Mouse (Mus musculus): ENCODE measurements around the gene Elovl5. TPM values are rescaled to one million over a fixed set of nuclear protein-coding genes. Genes with fewer than 3 reads are reported as not detected.

Gene Elovl5
- polyA plus RNA-seq, 1 experiment = 88.7 TPM

DNA sequence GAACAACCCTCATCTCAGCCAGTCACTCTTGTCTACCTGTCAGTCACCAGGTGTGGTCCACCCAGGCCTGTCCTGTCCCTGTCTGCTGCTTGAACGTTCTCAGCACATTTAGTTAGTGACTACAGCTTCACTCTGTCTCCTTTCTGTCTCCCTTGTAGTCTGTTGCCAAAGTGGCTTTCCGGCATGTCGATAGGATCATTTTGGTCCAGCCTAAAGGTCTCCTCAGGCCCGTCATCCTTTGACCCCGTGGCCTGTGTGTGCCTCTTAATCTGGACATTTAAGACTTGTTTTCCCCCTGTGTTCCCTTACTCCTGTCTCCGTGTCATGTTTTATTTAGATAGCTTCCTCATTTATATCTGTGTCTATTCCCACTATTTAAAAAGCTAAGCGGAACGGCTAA, 9.0 kb downstream of the Elovl5 start:
- Histone ChIP-seq H3K4me1 (ENCODE audit: control insufficient read depth, insufficient read depth, low read length) (peaks cover 2% of the 10 kb centered on the region), H3K4me3 (ENCODE audit: insufficient read depth, low read length) (no peak overlapping the region)

DNA sequence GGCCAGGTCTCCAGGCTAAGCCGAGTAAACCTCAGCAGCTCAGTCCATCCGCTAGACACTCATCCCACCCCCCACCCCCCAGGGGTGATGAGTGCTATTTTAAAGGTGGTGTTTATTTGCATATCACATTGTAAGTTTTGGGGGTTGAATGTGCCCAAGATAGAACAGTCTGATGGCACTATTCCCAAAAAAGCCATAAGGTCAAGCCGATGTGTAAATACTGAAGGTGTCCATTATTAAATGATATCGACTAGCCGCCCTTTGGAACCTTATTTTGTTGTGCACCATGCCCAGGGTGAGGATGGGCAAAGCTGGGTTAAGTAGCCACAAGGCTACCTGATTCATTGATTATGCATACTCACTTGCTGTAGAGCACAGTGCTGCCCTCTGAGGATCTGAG, 9.7 kb downstream of the Elovl5 start:
- TF ChIP-seq CTCF (IDR thresholded peaks at IDR 0.05; ENCODE audit: extremely low read depth, insufficient read depth, low read length) = no peak
- no peak for TF ChIP-seq POLR2A (IDR thresholded peaks at IDR 0.05; ENCODE audit: extremely low read depth, insufficient read depth, low read length)
- no peak overlapping the region for H3K27ac ChIP-seq (ENCODE audit: insufficient read depth, low read length)
- no peak overlapping the region for H3K4me3 ChIP-seq (ENCODE audit: insufficient read depth, low read length)
- H3K4me1 ChIP-seq (ENCODE audit: control insufficient read depth, insufficient read depth, low read length) = peaks cover 2% of the 10 kb centered on the region

More for the DNA sequence above, 9.0 kb downstream of the Elovl5 start:
- no peak overlapping the region for H3K27ac ChIP-seq (ENCODE audit: insufficient read depth, low read length)
- TF ChIP-seq POLR2A (IDR thresholded peaks at IDR 0.05; ENCODE audit: extremely low read depth, insufficient read depth, low read length) (no peak), CTCF (IDR thresholded peaks at IDR 0.05; ENCODE audit: extremely low read depth, insufficient read depth, low read length) (no peak)

DNA sequence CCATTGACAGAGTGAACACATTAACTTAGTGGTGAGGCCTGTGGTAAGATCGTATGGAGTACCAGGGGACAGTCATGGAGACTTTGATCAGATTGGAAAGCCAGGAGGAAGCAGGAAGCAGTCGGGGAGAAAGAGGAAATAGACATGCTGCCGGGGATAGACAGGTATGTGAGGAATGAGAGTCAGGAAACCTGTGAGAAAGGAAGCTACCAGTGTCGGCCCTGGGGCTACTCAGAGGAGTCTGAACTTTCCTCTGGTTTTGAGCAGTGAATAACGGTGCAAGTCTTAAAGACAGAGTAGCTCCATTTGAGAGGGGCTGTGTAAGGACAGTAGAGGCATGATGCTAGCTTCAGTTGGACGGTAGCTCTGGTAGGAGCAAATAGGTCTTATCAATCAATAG, 10.3 kb downstream of the Elovl5 start:
- TF ChIP-seq POLR2A (IDR thresholded peaks at IDR 0.05; ENCODE audit: extremely low read depth, insufficient read depth, low read length) = no peak
- TF ChIP-seq CTCF (IDR thresholded peaks at IDR 0.05; ENCODE audit: extremely low read depth, insufficient read depth, low read length) = no peak
- peaks cover 2% of the 10 kb centered on the region for H3K4me1 ChIP-seq (ENCODE audit: control insufficient read depth, insufficient read depth, low read length)
- no peak overlapping the region for H3K4me3 ChIP-seq (ENCODE audit: insufficient read depth, low read length)
- H3K27ac ChIP-seq (ENCODE audit: insufficient read depth, low read length) = no peak overlapping the region

- H3K4me3 ChIP-seq (ENCODE audit: insufficient read depth, low read length) = no peak overlapping the region
- TF ChIP-seq POLR2A (IDR thresholded peaks at IDR 0.05; ENCODE audit: extremely low read depth, insufficient read depth, low read length) (no peak), CTCF (IDR thresholded peaks at IDR 0.05; ENCODE audit: extremely low read depth, insufficient read depth, low read length) (no peak)
- peaks cover 2% of the 10 kb centered on the region for H3K4me1 ChIP-seq (ENCODE audit: control insufficient read depth, insufficient read depth, low read length)
- H3K27ac ChIP-seq (ENCODE audit: insufficient read depth, low read length) = no peak overlapping the region
Observed at GRCm38 (mm10) chr9:77928769-77929168, 11.6 kb downstream of the Elovl5 start.

DNA sequence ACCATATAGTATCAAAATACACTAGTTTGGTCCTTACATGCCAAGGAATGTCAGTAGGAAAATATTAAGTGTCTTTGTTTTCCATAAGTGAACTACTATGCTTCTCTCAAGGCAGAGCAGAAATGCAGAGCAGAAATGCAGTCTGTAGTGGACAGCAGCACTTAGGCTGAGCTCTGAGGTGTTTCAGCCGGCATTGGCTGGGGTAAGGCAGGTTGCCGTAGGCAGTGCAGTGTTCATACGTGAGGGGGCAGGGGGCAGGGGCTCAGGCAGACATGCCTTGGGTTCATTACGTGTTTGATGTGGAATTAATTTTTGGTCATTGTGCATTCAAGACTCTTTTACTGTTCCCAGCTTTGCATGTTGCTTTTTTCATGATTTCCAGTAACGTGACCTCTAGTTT, 12.1 kb downstream of the Elovl5 start:
- no peak for TF ChIP-seq CTCF (IDR thresholded peaks at IDR 0.05; ENCODE audit: extremely low read depth, insufficient read depth, low read length)
- no peak for TF ChIP-seq POLR2A (IDR thresholded peaks at IDR 0.05; ENCODE audit: extremely low read depth, insufficient read depth, low read length)
- Histone ChIP-seq H3K4me1 (ENCODE audit: control insufficient read depth, insufficient read depth, low read length) (peaks cover under 1% of the 10 kb centered on the region), H3K4me3 (ENCODE audit: insufficient read depth, low read length) (no peak overlapping the region), H3K27ac (ENCODE audit: insufficient read depth, low read length) (no peak overlapping the region)

- Histone ChIP-seq H3K4me3 (ENCODE audit: insufficient read depth, low read length) (no peak overlapping the region), H3K4me1 (ENCODE audit: control insufficient read depth, insufficient read depth, low read length) (no peaks in the 10 kb centered on the region; the same call in 1 of the 2 replicates), H3K27ac (ENCODE audit: insufficient read depth, low read length) (no peak overlapping the region)
- TF ChIP-seq CTCF (IDR thresholded peaks at IDR 0.05; ENCODE audit: extremely low read depth, insufficient read depth, low read length) (no peak), POLR2A (IDR thresholded peaks at IDR 0.05; ENCODE audit: extremely low read depth, insufficient read depth, low read length) (no peak)
Observed at GRCm38 (mm10) chr9:77930036-77930859, 13.1 kb downstream of the Elovl5 start.

GRCm38 (mm10) chr9:77930860-77931184, 13.7 kb downstream of the Elovl5 start:
- no peaks in the 10 kb centered on the region; the same call in 1 of the 2 replicates for H3K4me1 ChIP-seq (ENCODE audit: control insufficient read depth, insufficient read depth, low read length)
- no peak overlapping the region for H3K4me3 ChIP-seq (ENCODE audit: insufficient read depth, low read length)
- no peak overlapping the region for H3K27ac ChIP-seq (ENCODE audit: insufficient read depth, low read length)
- TF ChIP-seq CTCF (IDR thresholded peaks at IDR 0.05; ENCODE audit: extremely low read depth, insufficient read depth, low read length) = no peak
- no peak for TF ChIP-seq POLR2A (IDR thresholded peaks at IDR 0.05; ENCODE audit: extremely low read depth, insufficient read depth, low read length)

GRCm38 (mm10) chr9:77931740-77932139, 14.6 kb downstream of the Elovl5 start:
- H3K27ac ChIP-seq (ENCODE audit: insufficient read depth, low read length) = no peak overlapping the region
- no peaks in the 10 kb centered on the region; the same call in 1 of the 2 replicates for H3K4me1 ChIP-seq (ENCODE audit: control insufficient read depth, insufficient read depth, low read length)
- H3K4me3 ChIP-seq (ENCODE audit: insufficient read depth, low read length) = no peak overlapping the region
- no peak for TF ChIP-seq CTCF (IDR thresholded peaks at IDR 0.05; ENCODE audit: extremely low read depth, insufficient read depth, low read length)
- TF ChIP-seq POLR2A (IDR thresholded peaks at IDR 0.05; ENCODE audit: extremely low read depth, insufficient read depth, low read length) = no peak

- no peak overlapping the region for H3K27ac ChIP-seq (ENCODE audit: insufficient read depth, low read length)
- TF ChIP-seq CTCF (IDR thresholded peaks at IDR 0.05; ENCODE audit: extremely low read depth, insufficient read depth, low read length) = no peak
- TF ChIP-seq POLR2A (IDR thresholded peaks at IDR 0.05; ENCODE audit: extremely low read depth, insufficient read depth, low read length) = no peak
- H3K4me1 ChIP-seq (ENCODE audit: control insufficient read depth, insufficient read depth, low read length) = peaks cover 8% of the 10 kb centered on the region
- no peak overlapping the region for H3K4me3 ChIP-seq (ENCODE audit: insufficient read depth, low read length)
Observed at GRCm38 (mm10) chr9:77935818-77936611, 18.9 kb downstream of the Elovl5 start.

All from cortical plate, adult 2 months (tissue).